Mouse (Mus musculus): ENCODE measurements around the gene Pbld1. TPM values are rescaled to one million over a fixed set of nuclear protein-coding genes. Genes with fewer than 3 reads are reported as not detected.
"Not testable (repeated sequence)": the region's sequence is repeated elsewhere in the genome, so short reads cannot be mapped to it uniquely, and the experiment has no call there.

Pbld1 gene
- polyA plus RNA-seq, 1 experiment from 2014 or later, result 2.3 TPM

DNA sequence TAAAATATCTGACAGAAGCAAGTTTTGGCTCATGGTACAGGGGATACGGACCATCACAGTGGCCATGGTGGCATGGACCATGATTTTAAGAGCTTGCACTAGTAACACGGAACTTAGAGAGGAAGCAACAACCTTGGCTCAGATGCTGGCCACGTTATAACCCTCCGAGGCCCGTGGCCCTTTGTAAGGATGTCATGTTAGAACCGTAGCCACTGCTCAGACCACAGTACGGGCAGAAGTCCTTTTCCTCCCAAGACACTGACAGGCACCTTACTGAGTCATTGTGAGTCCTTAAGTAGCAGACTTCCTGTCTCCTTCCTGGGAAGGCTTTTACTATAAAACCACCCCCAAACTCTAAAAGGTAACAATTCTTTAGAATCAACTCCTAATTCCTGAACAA lies 8.7 kb upstream of the Pbld1 start:
- Histone ChIP-seq H3K27ac (replicated peaks) (no peak overlapping the region), H3K9me3 (no peaks in the 10 kb centered on the region), H3K4me1 (peaks cover 8% of the 10 kb centered on the region), H3K36me3 (replicated peaks) (no peaks in the 10 kb centered on the region), H3K4me3 (no peak overlapping the region), H3K27me3 (replicated peaks; ENCODE audit: low read depth, poor library complexity, severe bottlenecking) (no peaks in the 10 kb centered on the region)
- 71% methylated on average over 7 of the region's 7 CpGs for WGBS
- no peak for DNase-seq (ENCODE audit: low spot score)

DNA sequence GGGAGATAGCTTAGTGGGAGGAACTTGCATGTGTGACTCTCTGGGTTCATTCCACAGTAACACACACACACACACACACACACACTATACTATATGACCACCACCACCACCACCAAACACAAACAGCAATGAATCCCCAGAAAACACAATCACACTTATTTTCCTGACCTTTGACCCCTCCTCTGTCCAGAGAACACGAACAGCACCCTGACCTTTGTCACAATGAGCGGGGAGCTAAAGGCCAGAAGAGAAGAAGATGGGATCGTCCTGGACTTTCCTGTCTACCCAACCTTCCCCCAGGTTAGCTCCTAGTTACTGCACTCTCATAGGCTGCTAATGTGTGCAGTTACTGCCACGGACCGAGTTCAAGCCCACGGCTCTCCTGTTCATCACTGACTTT lies 8.0 kb upstream of the Pbld1 start:
- Histone ChIP-seq H3K27ac (replicated peaks) (no peak overlapping the region), H3K9me3 (no peaks in the 10 kb centered on the region), H3K4me3 (no peak overlapping the region), H3K4me1 (peaks cover 11% of the 10 kb centered on the region), H3K27me3 (replicated peaks; ENCODE audit: low read depth, poor library complexity, severe bottlenecking) (no peaks in the 10 kb centered on the region), H3K36me3 (replicated peaks) (no peaks in the 10 kb centered on the region)
- WGBS, result 78% methylated on average over 6 of the region's 6 CpGs
- DNase-seq (ENCODE audit: low spot score), result no peak

DNA sequence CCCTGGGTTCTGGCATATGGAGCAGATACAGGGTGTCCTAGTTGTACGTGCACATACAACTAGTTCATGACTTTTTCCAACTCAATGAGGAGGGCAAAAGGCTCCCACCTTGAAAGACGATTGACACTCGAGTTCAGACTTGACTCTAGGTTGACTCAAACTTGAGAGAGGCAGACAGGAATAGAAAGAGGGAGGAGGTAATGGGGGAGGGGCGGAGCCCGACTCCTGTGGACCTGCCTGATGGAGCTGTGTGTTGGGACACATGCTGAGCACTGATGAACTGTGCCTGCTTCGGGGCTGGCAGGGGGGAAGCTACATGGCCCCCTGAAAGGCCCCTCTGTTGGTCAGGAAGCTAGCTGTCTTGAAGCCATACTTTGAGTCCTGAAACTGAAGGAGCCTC lies 7.0 kb upstream of the Pbld1 start:
- Histone ChIP-seq H3K4me1 (peaks cover 14% of the 10 kb centered on the region), H3K27ac (replicated peaks) (no peak overlapping the region), H3K36me3 (replicated peaks) (no peaks in the 10 kb centered on the region), H3K4me3 (no peak overlapping the region), H3K27me3 (replicated peaks; ENCODE audit: low read depth, poor library complexity, severe bottlenecking) (no peaks in the 10 kb centered on the region), H3K9me3 (no peaks in the 10 kb centered on the region)
- DNase-seq (ENCODE audit: low spot score), result no peak
- 58% methylated on average over 6 of the region's 6 CpGs for WGBS

DNA sequence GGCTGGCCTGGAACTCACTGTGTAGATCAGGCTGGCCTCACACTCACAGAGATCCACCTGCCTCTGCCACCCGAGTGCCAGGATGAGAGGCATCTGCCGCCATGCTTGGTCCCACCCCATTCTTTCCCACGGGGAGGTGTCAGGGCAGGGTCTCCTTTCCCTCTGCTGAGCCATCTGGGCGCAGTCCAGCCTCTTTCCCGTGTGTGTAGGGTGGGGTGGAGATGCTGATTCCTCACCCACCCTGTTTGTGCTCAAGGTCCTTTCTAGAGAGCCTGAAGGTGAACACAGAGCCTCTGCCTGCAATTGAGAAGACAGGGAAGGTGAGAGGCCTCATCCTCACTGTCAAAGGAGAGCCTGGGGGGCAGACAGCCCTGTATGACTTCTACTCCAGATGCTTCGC lies 5.9 kb upstream of the Pbld1 start:
- H3K27ac ChIP-seq (replicated peaks); H3K4me3 ChIP-seq; H3K36me3 ChIP-seq (replicated peaks); DNase-seq (ENCODE audit: low spot score); H3K9me3 ChIP-seq; H3K27me3 ChIP-seq (replicated peaks; ENCODE audit: low read depth, poor library complexity, severe bottlenecking): not testable (repeated sequence)
- WGBS, result 92% methylated on average over 6 of the region's 6 CpGs
- H3K4me1 ChIP-seq, result peaks cover 14% of the 10 kb centered on the region

DNA sequence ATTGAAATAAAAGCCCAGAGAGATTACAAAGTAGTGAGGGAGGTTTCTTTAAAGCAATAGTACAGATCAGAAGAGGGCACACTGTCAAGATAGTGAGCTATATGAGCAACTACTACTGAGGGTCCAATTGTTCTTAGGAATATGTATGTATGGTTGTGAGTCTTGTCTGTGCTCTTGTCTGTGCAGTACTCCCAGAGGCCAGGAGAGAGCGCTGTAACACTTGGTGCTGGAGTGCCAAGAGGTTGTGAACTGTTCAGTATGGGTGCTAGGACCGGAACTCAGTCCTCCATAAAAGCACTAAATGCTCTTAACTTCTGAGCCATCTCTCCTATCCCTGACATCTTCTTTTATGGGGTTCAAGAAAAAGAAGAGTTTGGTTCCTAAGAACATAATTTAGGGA lies 5.4 kb upstream of the Pbld1 start:
- 78% methylated on average over 2 of the region's 2 CpGs for WGBS
- H3K4me1 ChIP-seq, result peaks cover 14% of the 10 kb centered on the region
- H3K36me3 ChIP-seq (replicated peaks), result no peaks in the 10 kb centered on the region
- no peak for DNase-seq (ENCODE audit: low spot score)
- H3K27ac ChIP-seq (replicated peaks), result no peak overlapping the region
- no peak overlapping the region for H3K4me3 ChIP-seq
- no peaks in the 10 kb centered on the region for H3K27me3 ChIP-seq (replicated peaks; ENCODE audit: low read depth, poor library complexity, severe bottlenecking)
- H3K9me3 ChIP-seq, result no peaks in the 10 kb centered on the region

DNA sequence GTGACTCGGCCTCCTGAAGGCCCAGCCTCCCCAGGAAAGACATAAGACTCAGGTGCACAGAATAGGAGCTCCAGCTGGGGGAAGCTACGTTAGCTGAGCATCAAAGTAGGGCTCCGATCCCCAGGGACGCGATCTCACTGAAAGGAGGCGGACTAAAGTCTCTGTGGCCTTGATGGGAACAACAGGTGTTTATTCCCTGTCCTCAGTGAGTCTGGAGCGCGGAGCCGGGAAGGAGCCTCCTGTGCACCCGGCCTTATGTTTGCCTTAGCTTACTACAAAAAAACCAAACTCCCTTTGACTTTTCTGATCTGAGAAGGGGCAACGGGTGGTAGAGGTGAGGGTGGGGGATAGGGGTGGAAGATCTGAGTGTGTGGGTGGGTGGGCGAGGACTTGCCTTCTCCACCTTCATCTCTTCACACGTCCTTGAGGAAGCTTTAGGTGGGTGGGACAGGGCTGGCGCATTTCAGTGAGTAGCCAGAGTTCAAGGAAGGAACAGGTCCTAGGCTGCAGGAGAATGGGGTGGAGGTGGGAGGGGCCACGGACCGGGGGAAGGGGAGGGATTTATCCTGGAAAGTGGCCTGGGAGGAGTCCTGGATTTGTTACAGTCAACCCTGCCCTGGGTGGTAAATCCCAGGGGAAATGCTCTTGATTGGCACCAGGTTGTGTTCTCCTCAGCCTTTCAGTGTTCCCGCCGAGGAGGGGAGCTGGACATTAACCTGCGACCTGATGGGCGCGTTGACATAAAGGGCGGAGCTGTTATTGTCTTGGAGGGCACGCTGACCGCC lies 2.8 kb upstream of the Pbld1 start:
- peak; percentile 21 for DNase-seq (ENCODE audit: low spot score)
- H3K27me3 ChIP-seq (replicated peaks; ENCODE audit: low read depth, poor library complexity, severe bottlenecking), result no peaks in the 10 kb centered on the region
- no peak overlapping the region for H3K27ac ChIP-seq (replicated peaks)
- H3K4me1 ChIP-seq, result peaks cover 14% of the 10 kb centered on the region
- 42% methylated on average over 24 of the region's 24 CpGs for WGBS
- H3K36me3 ChIP-seq (replicated peaks), result no peaks in the 10 kb centered on the region
- no peak overlapping the region for H3K4me3 ChIP-seq
- no peaks in the 10 kb centered on the region for H3K9me3 ChIP-seq

DNA sequence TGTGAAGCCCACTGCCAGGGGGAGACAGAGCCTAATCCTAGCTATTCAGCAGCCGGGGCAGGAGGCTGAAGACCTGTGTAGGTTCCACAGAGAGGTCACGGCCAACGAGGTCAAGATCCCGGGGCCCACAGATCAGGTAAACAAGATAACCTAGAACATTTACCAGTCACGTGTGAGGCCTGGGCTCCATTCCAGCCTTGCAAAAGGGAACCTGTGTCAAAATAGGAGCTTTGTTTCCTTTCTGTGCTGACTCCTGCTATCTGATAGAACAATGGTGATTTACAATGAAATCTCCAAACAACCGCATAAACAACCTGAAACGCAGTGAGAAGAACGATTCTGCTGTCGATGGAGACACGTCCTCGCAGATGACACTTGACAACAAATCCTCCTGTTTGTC lies 444 bp downstream of the Pbld1 start:
- H3K4me3 ChIP-seq, result no peak overlapping the region
- H3K9me3 ChIP-seq, result no peaks in the 10 kb centered on the region
- no peaks in the 10 kb centered on the region for H3K27me3 ChIP-seq (replicated peaks; ENCODE audit: low read depth, poor library complexity, severe bottlenecking)
- H3K4me1 ChIP-seq, result peaks cover 8% of the 10 kb centered on the region
- H3K36me3 ChIP-seq (replicated peaks), result no peaks in the 10 kb centered on the region
- DNase-seq (ENCODE audit: low spot score), result no peak
- H3K27ac ChIP-seq (replicated peaks), result no peak overlapping the region
- 77% methylated on average over 11 of the region's 11 CpGs for WGBS

DNA sequence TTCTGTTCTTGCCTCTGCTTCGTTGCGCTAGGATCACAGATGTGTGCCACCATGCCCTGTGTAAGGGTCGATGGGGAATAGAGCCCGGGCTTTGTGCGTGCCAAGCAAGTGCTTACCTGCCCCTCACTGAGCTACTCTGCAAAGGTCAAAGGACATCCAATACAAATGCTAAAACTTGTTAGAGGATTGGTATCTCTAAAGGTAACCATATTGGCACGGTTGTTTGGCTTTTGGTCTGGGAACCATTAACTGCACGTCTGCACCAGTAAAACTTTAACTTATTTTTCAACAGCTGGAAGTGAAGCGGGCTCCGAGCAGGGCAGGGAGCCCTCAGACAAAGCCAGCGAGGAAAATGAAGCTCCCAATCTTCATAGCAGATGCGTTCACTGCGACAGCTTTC lies 1.3 kb downstream of the Pbld1 start:
- H3K9me3 ChIP-seq, result no peaks in the 10 kb centered on the region
- WGBS, result 76% methylated on average over 12 of the region's 12 CpGs
- no peak overlapping the region for H3K27ac ChIP-seq (replicated peaks)
- no peaks in the 10 kb centered on the region for H3K36me3 ChIP-seq (replicated peaks)
- no peak for DNase-seq (ENCODE audit: low spot score)
- H3K4me3 ChIP-seq, result no peak overlapping the region
- peaks cover 8% of the 10 kb centered on the region for H3K4me1 ChIP-seq
- H3K27me3 ChIP-seq (replicated peaks; ENCODE audit: low read depth, poor library complexity, severe bottlenecking), result no peaks in the 10 kb centered on the region

DNA sequence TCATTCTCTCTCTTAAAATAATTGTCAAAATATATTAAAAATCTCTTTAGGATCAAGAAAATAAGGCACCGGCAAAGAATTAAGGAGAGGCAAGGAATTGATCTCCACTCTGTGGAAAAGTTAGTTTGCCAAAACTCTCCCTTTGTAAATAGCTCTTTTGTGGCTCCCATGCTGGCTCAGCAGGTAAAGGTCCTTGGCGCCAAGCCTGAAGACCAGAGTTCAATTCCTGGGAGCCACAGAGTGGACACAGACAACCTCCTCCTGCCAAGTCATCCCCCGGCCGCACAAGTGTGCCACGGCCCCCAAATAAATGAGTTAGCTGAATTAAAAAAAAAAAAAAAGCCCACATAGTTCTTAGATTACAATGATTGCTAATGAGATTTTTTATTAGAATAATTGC lies 2.7 kb downstream of the Pbld1 start:
- 0 out of 2 replicates have a peak, but pooled peaks cover 2% of the 10 kb centered on the region for H3K4me1 ChIP-seq
- H3K9me3 ChIP-seq, result no peaks in the 10 kb centered on the region
- H3K27me3 ChIP-seq (replicated peaks; ENCODE audit: low read depth, poor library complexity, severe bottlenecking), result no peaks in the 10 kb centered on the region
- H3K27ac ChIP-seq (replicated peaks), result no peak overlapping the region
- no peak for DNase-seq (ENCODE audit: low spot score)
- no peak overlapping the region for H3K4me3 ChIP-seq
- no peaks in the 10 kb centered on the region for H3K36me3 ChIP-seq (replicated peaks)
- WGBS, result 91% methylated on average over 5 of the region's 5 CpGs

DNA sequence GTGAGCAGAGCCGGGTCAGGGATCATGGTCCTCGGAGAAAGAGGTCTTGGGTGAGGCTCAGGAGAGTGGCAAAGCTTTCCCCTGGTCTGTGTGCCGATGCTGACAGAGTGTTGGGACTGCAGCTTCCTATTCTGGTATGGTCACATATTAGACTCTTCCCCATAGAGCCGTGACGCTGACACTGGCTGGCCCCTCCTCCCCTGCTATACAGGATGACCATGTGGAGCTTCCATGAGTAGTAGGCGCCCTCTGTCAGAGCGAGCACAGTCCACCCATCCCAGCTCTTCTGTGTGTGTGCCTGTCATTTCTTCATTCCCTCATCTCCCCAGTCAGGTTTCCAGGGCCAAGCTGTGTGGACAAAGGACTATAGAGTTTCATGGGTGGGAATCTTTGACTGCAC lies 3.4 kb downstream of the Pbld1 start:
- H3K36me3 ChIP-seq (replicated peaks), result no peaks in the 10 kb centered on the region
- no peaks in the 10 kb centered on the region for H3K27me3 ChIP-seq (replicated peaks; ENCODE audit: low read depth, poor library complexity, severe bottlenecking)
- DNase-seq (ENCODE audit: low spot score), result no peak
- no peak overlapping the region for H3K4me3 ChIP-seq
- 77% methylated on average over 7 of the region's 7 CpGs for WGBS
- 0 out of 2 replicates have a peak, but pooled peaks cover 2% of the 10 kb centered on the region for H3K4me1 ChIP-seq
- H3K9me3 ChIP-seq, result no peaks in the 10 kb centered on the region
- H3K27ac ChIP-seq (replicated peaks), result no peak overlapping the region

DNA sequence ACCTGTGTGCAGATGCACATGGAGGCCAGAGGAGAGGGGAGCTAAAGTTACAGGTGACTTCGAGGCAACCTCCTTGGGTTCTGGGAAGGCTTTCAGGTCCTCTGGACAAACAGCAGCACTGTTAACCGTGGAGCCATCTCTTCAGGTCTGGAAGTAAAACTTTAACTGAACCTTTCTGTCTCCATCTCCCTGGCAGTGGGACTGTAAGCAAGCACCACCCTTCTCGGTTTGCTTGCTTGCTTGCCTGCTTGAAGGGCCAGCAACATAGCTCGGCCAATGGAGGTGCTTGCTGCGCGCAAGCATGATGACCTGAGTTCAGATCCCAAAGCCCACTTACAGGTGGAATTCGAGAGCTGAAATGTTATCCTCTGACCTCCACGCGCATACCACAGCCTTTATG lies 4.6 kb downstream of the Pbld1 start:
- H3K4me1 ChIP-seq, result 0 out of 2 replicates have a peak, but pooled peaks cover 2% of the 10 kb centered on the region
- no peaks in the 10 kb centered on the region for H3K36me3 ChIP-seq (replicated peaks)
- H3K9me3 ChIP-seq, result no peaks in the 10 kb centered on the region
- H3K4me3 ChIP-seq, result no peak overlapping the region
- 86% methylated on average over 9 of the region's 9 CpGs for WGBS
- DNase-seq (ENCODE audit: low spot score), result no peak
- no peak overlapping the region for H3K27ac ChIP-seq (replicated peaks)
- no peaks in the 10 kb centered on the region for H3K27me3 ChIP-seq (replicated peaks; ENCODE audit: low read depth, poor library complexity, severe bottlenecking)

DNA sequence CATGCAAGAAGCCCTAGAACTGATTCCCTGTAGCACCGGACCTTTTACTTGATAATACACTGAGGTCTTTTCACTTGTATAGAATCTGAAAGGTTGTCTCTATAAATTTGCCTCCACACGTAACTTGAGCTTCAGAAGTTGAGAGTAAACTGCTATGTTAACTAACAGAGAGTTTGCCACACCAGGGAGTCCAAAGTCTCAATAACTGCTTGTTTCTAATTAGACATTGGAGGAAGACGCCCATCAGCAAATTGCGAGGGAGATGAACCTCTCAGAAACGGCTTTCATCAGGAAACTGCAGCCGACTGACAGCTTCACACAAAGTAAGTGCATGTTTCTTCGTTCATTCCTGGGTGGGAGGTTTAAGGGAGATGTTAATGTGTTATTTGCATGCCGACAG lies 5.6 kb downstream of the Pbld1 start:
- Histone ChIP-seq H3K27ac (replicated peaks) (no peak overlapping the region), H3K4me1 (0 out of 2 replicates have a peak, but pooled peaks cover 2% of the 10 kb centered on the region), H3K27me3 (replicated peaks; ENCODE audit: low read depth, poor library complexity, severe bottlenecking) (no peaks in the 10 kb centered on the region), H3K36me3 (replicated peaks) (no peaks in the 10 kb centered on the region), H3K9me3 (no peaks in the 10 kb centered on the region), H3K4me3 (no peak overlapping the region)
- DNase-seq (ENCODE audit: low spot score), result no peak
- WGBS, result 59% methylated on average over 8 of the region's 8 CpGs

DNA sequence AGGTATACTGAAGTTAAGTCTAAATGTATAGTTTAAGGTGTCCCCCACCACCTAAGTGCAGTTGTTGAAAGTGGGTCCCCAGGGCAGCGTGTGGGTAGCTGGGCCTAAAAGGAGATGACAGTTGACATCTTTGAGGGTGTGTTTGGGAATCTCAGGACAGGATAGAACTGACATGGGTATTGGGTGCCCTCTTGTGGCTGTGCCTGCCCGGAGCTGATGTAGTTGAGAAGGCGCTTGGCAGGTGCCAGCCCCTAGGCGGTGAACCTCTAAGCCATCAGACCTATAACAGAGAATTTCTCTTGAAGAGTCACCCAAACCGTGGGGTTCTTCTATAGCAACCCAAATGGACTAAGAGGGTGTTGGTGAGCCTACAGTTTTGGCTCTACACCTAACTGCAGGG lies 6.0 kb downstream of the Pbld1 start:
- Histone ChIP-seq H3K4me3 (no peak overlapping the region), H3K36me3 (replicated peaks) (no peaks in the 10 kb centered on the region), H3K9me3 (no peaks in the 10 kb centered on the region), H3K27me3 (replicated peaks; ENCODE audit: low read depth, poor library complexity, severe bottlenecking) (no peaks in the 10 kb centered on the region), H3K4me1 (0 out of 2 replicates have a peak, but pooled peaks cover 2% of the 10 kb centered on the region), H3K27ac (replicated peaks) (no peak overlapping the region)
- DNase-seq (ENCODE audit: low spot score), result peak; percentile 83
- WGBS, result 10% methylated on average over 5 of the region's 5 CpGs
